Mouse (Mus musculus): ENCODE results near the gene Dact3.

GRCm38 (mm10) chr7:16904120-16904675 lies 29.1 kb downstream of the Dact3 start:
- TF ChIP-seq CTCF (IDR thresholded peaks at IDR 0.05; ENCODE audit: low read depth): no peak
- TF ChIP-seq EP300 (optimal IDR thresholded peaks at IDR 0.05): no peak
